Mouse (Mus musculus) midbrain, postnatal 0 days (tissue): ENCODE measurements around the gene Entpd1. TPM values are rescaled to one million over a fixed set of nuclear protein-coding genes. Genes with fewer than 3 reads are reported as not detected.
"Not testable (repeated sequence)": the region's sequence is repeated elsewhere in the genome, so short reads cannot be mapped to it uniquely, and the experiment has no call there.

Experiments
- ATAC-seq: fragments of 200-750 bp; cut with Nextera tagmentation; 2 replicates; pipeline ENCODE4 v1.8.0; 2017; ENCODE audit warnings: moderate number of reproducible peaks, mild to moderate bottlenecking, moderate TSS enrichment, moderate library complexity; ENCODE audit not compliant: low FRiP score
- DNase-seq: peaks from one replicate; pipeline ENCODE4 v3.0.0-alpha.2; 2015; ENCODE audit warnings: low spot score
- H3K27ac ChIP-seq: fragments of 300-500 bp; sonication (generic); 2 replicates; pipeline ENCODE4 v1.5.1; 2014; ENCODE audit warnings: low read depth, mild to moderate bottlenecking, low read length, mixed read lengths
- H3K27me3 ChIP-seq: fragments of 300-500 bp; sonication (generic); 2 replicates; pipeline ENCODE4 v1.6.1; 2014; ENCODE audit warnings: low read length, control low read depth, mixed read lengths; ENCODE audit not compliant: insufficient read depth
- H3K36me3 ChIP-seq: fragments of 300-500 bp; sonication (generic); 2 replicates; pipeline ENCODE4 v1.6.1; 2014; ENCODE audit warnings: low read length, control low read depth, mixed read lengths; ENCODE audit not compliant: insufficient read depth
- H3K4me1 ChIP-seq: fragments of 300-500 bp; sonication (generic); 2 replicates; pipeline ENCODE4 v1.6.1; 2014; ENCODE audit warnings: mild to moderate bottlenecking, control low read depth, antibody characterized with exemption, low read length, mixed read lengths; ENCODE audit not compliant: insufficient read depth
- H3K4me2 ChIP-seq: fragments of 300-500 bp; sonication (generic); 2 replicates; pipeline ENCODE4 v1.6.1; 2014; ENCODE audit warnings: low read depth, mild to moderate bottlenecking, low read length, mixed read lengths; ENCODE audit not compliant: poor library complexity, severe bottlenecking
- H3K4me3 ChIP-seq: fragments of 300-500 bp; sonication (generic); 2 replicates; pipeline ENCODE4 v1.5.1; 2014; ENCODE audit warnings: low read depth, mild to moderate bottlenecking, low read length, moderate library complexity
- H3K9ac ChIP-seq: fragments of 300-500 bp; sonication (generic); replicated peaks from 2 replicates; pipeline ENCODE4 v1.6.1; 2014; ENCODE audit warnings: mild to moderate bottlenecking, low read length, moderate library complexity, mixed read lengths; ENCODE audit not compliant: poor library complexity, severe bottlenecking
- H3K9me3 ChIP-seq: fragments of 300-500 bp; sonication (generic); 2 replicates; pipeline ENCODE4 v1.6.1; 2016; ENCODE audit warnings: low read length, control low read depth
- CTCF ChIP-seq: IDR thresholded peaks from 2 replicates; pipeline ENCODE4 v1.5.1; 2016; ENCODE audit warnings: antibody characterized with exemption, mild to moderate bottlenecking
- WGBS: fragments of 180-500 bp; shearing (Covaris S2); extraction: QIAGEN DNeasy Blood & Tissue Kit; methylation state at CpG from one replicate; pipeline ENCODE4 v1.1.7; 2014; 5-methylcytosine and 5-hydroxymethylcytosine counted together
- polyA plus RNA-seq: library from polyadenylated mRNA; unstranded; fragments of >200 nt; fragmentation: Nextera tagmentation; extraction: Ambion mirVana; gene quantifications from 2 replicates; pipeline ENCODE4 v1.2.1, GENCODE M21; 2015
- total RNA-seq: library from RNA; depleted of rRNA; stranded (reverse); fragments of >200 nt; gene quantifications from 2 replicates; pipeline ENCODE4 v1.2.3, GENCODE M21; 2014

Gene Entpd1
- total and polyA plus RNA-seq, 2 experiments from 2014 or later, result 6.9 to 9.6 TPM

DNA sequence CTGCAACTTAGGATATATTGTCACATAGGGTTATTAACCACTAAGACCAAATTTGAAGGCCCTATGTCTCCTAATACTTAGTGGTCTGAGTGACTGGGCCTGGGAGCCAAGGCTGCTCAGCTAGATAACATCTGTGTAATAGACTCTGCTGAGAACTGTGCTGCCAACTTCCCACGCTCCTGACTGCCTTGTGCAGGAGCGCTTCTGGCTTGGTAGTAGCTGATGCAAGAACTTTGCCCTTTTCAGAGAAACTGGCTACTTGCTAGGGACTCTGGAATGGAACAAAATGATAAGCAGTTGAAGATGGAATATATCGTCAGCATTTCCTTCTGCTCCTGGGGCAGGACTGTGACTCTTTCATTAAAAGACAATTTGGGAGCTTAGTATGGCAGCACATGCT, 16.9 kb upstream of the Entpd1 start:
- Histone ChIP-seq H3K36me3 (peaks cover 8% of the 10 kb centered on the region), H3K9me3 (no peaks in the 10 kb centered on the region), H3K4me2 (no peak overlapping the region), H3K9ac (no peak overlapping the region), H3K27me3 (no peaks in the 10 kb centered on the region), H3K4me3 (no peak overlapping the region), H3K27ac (no peak overlapping the region), H3K4me1 (no peaks in the 10 kb centered on the region)
- WGBS, result 90% methylated on average over 3 of the region's 3 CpGs
- no peak for DNase-seq
- TF ChIP-seq CTCF, result no peak
- no peak for ATAC-seq

DNA sequence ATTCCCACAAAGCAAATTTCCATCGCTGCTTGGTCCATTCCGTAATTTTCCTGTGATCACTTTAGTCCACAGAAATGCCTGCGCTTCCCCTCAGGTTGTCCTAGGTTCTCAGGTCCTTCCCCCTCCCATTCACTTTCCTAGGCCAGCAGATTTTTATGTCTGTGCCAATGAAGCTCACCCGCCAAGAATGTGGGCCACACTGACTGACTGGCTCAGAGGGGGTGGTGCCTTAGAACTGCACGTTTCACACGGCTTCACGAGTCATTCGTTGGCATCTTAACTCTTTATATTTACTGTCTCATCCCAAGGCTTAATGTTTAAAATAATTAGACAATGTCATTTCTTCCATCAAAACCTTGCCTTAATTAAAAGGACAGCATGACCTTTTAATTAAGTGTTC, 16.3 kb upstream of the Entpd1 start:
- no peak for DNase-seq
- H3K4me3 ChIP-seq, result no peak overlapping the region
- H3K9me3 ChIP-seq, result no peaks in the 10 kb centered on the region
- H3K36me3 ChIP-seq, result peaks cover 8% of the 10 kb centered on the region
- no peak overlapping the region for H3K9ac ChIP-seq
- WGBS, result 84% methylated on average over 8 of the region's 8 CpGs
- no peaks in the 10 kb centered on the region for H3K27me3 ChIP-seq
- no peak for TF ChIP-seq CTCF
- no peak overlapping the region for H3K27ac ChIP-seq
- no peaks in the 10 kb centered on the region for H3K4me1 ChIP-seq
- no peak for ATAC-seq
- no peak overlapping the region for H3K4me2 ChIP-seq

DNA sequence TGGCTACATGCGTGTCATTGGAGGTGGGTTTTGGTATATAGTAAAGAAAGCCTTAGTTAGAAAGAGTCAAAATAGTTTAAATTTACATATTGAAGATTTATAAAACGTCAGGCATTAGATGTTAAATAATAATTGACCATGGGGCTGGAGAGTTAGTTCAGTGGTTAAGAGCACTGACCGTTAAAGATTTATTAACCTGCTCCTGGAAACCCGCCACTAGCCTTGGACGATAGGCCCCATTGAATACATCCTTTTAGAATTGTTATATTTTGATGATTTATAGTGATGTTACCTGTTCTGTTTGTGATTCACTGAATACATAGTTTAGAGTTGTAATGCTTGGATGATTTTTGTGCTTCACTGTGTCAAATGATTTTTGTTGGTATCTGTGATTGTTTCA, 11.3 kb upstream of the Entpd1 start:
- H3K9me3 ChIP-seq, H3K4me1 ChIP-seq, ATAC-seq, H3K27me3 ChIP-seq, H3K4me2 ChIP-seq, DNase-seq, H3K4me3 ChIP-seq, H3K27ac ChIP-seq, H3K9ac ChIP-seq: not testable (repeated sequence)
- 96% methylated on average over 5 of the region's 5 CpGs for WGBS
- H3K36me3 ChIP-seq, result peaks cover 28% of the 10 kb centered on the region

DNA sequence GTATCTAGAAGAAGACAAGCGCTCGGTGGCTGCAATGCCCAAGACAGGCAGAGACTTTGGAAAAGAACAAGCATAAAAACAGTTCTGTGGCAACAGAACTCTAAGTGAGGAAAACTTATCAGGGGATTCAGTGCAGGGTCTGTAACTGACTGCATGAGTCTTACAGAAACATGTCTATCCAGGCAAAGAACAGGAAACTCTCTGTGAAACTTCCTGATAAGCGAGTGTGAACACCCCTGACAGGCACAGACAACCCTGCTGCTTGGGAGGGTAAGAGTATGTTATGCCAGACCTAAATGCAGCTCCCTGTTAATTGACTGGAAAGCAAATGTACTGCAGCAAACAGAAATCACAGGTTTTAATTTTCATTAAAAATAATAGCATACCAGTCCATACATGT, 10.3 kb upstream of the Entpd1 start:
- DNase-seq (no peak), ATAC-seq (no peak)
- no peak overlapping the region for H3K4me3 ChIP-seq
- no peaks in the 10 kb centered on the region for H3K27me3 ChIP-seq
- no peak overlapping the region for H3K27ac ChIP-seq
- no peak overlapping the region for H3K4me2 ChIP-seq
- H3K9ac ChIP-seq, result no peak overlapping the region
- H3K4me1 ChIP-seq, result no peaks in the 10 kb centered on the region
- H3K36me3 ChIP-seq, result peaks cover 29% of the 10 kb centered on the region
- H3K9me3 ChIP-seq, result no peaks in the 10 kb centered on the region
- TF ChIP-seq CTCF, result no peak
- WGBS, result 93% methylated on average over 3 of the region's 3 CpGs

DNA sequence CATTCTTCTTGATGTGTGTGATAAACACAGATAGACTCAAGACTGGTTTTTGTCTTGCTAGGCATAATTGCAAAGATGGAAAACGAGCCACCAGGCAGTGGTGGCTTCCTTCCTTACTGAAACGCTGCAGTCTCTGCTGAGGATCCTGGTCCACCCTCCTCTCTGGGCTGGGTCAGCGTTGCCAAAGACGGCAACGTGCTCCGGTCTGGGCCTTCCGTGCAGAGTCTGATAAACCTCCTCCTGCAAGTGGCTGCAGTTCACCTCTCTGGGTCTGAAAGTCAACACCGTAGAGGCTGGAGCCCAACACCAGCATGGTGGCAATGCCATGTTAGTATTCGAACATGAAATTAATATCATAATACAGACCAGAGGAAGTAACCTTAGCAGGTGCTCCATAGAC, 7.0 kb upstream of the Entpd1 start:
- Histone ChIP-seq H3K4me3 (no peak overlapping the region), H3K9ac (no peak overlapping the region), H3K36me3 (peaks cover 46% of the 10 kb centered on the region), H3K4me2 (no peak overlapping the region), H3K27ac (no peak overlapping the region), H3K9me3 (no peaks in the 10 kb centered on the region), H3K4me1 (no peaks in the 10 kb centered on the region), H3K27me3 (no peaks in the 10 kb centered on the region)
- no peak for DNase-seq
- TF ChIP-seq CTCF, result no peak
- ATAC-seq, result no peak
- WGBS, result 95% methylated on average over 9 of the region's 9 CpGs

DNA sequence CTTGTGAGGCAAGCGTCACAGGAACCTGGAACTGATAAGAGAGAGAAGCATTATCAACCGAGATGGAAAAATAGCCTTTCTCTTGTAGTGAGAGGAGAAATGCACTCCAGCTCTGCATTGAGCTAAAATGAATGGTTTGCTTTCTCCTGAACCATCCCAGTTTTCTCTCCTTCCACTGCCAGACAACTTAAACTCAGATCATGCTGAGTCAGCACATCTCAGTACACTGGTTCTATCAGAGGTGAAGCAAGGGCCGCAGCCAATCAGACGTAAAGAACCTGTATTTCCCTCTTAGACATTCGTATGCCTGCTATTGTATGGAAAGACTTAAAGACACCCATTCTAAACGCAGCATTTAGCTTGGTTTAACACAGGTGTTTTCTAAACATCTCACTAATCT, 4.5 kb upstream of the Entpd1 start:
- TF ChIP-seq CTCF, result no peak
- H3K9me3 ChIP-seq, result no peaks in the 10 kb centered on the region
- ATAC-seq (no peak), DNase-seq (no peak)
- WGBS, result 93% methylated on average over 6 of the region's 6 CpGs
- no peak overlapping the region for H3K9ac ChIP-seq
- peaks cover 44% of the 10 kb centered on the region for H3K36me3 ChIP-seq
- H3K4me3 ChIP-seq, result no peak overlapping the region
- no peak overlapping the region for H3K4me2 ChIP-seq
- H3K4me1 ChIP-seq, result 0 out of 2 replicates have a peak, but pooled peaks cover 5% of the 10 kb centered on the region
- no peak overlapping the region for H3K27ac ChIP-seq
- H3K27me3 ChIP-seq, result no peaks in the 10 kb centered on the region
